Mouse (Mus musculus) granulocyte monocyte progenitor cell, adult 5-6 weeks (primary cell): ENCODE measurements around the gene Ngly1. TPM values are rescaled to one million over a fixed set of nuclear protein-coding genes. Genes with fewer than 3 reads are reported as not detected.

Experiments
- ATAC-seq: replicated peaks from 2 replicates; pipeline ENCODE4 v1.8.0; 2016; ENCODE audit warnings: mild to moderate bottlenecking, moderate TSS enrichment, inconsistent platforms; ENCODE audit not compliant: poor library complexity, severe bottlenecking
- total RNA-seq, 2 experiments: library from RNA; stranded (forward) in 1 of 2; stranded (reverse) in 1 of 2; fragments of 200-712, 200-1000 nt in 1 of 2; fragments of >200 nt in 1 of 2; fragmentation: Nextera tagmentation in 1 of 2; gene quantifications; 2 replicates each; pipeline ENCODE4 v1.2.3; 2014 to 2017

Gene Ngly1
- total RNA-seq, 2 experiments from 2014 or later: 18.0 to 26.1 TPM

DNA sequence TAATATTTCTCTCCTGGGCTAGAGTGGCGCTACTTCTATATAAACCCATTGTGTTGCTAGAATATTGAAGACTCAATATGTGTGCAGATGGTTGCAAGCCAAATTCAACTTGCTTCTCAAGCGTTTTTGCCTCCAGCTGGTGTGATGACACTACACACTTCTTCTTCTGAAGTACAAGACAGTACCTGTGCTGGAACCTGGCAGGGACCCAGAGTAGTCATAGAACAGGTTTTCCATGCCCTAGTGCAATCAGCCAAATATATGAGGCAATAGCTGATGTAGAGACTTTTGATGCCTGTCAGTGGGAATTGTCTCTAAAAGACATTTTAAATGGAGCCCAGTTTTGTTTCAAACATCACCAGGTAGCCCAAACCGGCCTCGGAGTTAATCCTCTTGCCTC lies 75.3 kb downstream of the Ngly1 start:
- ATAC-seq: no peak

DNA sequence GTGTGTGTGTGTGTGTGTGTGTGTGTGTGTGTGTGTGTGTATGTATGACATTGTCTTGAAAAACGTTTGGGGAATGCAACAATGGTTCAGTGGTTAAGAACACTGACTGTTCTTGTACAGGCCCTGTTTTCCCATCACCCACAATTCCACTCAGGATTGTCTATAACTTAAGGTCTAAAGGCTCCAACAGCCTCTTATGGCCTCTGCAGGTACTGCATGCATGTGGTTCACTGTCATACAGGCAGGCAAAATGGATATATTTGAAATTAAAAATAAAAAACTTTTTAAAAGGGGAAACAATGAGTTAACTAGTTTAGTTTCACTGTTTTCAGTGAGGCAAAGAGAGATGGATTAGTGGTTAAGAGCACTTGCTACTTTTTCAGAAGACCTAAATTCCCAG lies 76.1 kb downstream of the Ngly1 start:
- no peak for ATAC-seq

DNA sequence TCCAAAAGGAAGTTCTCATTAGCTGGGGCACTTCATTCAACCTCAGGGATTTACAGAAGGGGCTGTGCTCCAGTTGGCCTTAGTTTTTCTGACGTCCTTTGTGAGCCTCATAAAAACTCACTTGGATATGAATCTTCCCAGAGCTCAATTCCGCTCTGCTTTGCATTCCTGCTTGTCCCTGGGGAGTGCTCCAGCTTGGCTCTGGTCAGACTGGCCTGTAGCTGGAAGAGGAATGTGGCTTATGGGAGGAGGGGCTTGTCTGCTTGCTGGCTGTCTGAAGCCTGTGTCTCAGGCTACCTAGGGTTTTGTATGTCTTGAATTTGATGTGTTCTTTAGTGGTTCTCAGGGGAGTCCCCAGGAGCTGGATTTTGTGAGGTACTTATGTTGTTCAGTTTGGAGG lies 79.5 kb downstream of the Ngly1 start:
- no peak for ATAC-seq

DNA sequence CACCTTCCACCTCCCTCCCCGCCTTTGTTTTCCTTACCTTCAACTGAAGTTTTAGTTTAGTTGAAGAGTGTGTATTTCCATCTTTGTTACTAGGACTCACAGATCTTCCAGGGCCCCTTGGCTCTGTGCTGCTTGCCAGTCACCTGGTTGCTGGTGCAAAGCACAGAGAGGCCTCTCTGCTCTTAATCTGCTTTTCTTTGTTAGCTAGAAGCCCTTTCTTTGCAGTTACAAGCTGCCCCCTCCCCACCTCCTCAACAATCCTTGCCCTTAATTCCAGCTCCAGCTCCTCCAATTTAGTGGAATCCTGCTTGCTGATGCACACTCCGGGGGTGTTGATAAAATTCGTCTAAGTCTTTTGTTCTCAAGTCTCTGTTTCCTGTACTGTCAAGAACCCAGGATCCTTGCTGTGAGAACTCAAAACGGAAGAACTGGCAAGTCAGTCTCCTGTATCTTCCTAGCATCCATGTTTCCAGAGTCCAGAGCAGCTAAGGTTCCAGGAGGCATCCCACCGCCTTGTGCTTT lies 79.9 kb downstream of the Ngly1 start:
- no peak for ATAC-seq

DNA sequence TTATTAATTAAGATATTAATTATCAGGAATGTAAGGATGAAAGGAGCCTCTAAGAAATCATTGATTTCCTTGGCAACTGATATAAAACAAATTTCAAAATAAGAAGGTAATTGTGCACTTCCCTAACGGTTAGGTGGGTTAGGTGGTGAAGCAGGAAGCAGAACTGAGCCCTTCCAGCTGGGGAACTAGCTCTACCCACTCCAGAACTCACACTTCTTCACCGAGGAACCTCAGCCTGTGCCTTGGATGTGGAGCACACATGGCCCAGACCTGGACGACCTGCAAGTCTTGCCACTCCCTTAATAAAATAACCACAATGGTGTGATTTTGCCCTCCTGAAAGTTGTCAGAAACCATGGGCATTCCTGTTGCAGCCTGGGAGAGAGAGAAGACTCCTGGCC lies 80.7 kb downstream of the Ngly1 start:
- ATAC-seq: no peak

DNA sequence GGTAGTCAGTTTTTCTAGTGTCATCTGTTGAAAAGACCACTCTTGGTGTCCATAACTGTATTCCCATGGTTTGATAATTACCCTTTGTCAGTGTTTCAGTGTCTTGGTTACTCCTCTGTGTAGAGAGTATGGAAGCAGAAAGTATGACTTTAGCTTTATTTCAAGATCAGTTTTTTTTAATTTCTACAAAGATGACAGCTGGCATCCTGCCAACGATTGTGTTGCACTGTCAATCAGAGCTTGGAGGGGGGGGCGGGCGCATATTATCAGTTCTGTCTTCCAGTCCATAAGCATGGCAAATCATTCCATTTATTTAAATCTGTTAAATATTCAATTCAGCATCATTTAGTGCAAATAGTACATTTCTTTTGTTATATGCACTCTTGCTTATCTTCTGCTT lies 85.2 kb downstream of the Ngly1 start:
- no peak for ATAC-seq

DNA sequence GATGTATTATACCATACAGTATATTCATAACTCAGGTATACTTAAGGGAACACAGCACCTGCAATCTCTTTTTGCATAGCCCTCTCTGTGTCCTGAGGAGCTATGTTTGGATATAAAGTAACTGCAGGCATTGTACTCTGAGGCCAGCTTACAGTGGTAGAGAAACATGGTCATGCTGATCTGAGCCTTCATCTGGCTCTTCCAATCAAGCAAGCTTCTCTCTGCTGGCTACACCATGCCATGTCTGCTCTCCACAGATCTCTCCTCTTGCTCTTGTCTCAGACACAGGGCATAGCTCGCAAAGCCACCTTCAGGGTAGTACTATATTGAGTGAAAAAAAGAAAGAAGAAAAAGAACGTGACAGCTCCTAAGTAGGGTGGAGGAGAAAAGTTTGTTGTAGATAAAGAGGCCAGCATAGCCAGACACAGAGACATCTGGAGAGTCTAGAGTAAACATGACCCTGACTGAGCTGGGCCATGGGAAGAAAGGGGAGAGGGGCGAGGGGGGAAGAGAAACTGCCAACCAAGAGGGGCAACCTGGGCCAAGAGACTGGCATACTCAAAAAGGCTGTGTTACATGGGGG lies 86.8 kb downstream of the Ngly1 start:
- ATAC-seq: no peak

DNA sequence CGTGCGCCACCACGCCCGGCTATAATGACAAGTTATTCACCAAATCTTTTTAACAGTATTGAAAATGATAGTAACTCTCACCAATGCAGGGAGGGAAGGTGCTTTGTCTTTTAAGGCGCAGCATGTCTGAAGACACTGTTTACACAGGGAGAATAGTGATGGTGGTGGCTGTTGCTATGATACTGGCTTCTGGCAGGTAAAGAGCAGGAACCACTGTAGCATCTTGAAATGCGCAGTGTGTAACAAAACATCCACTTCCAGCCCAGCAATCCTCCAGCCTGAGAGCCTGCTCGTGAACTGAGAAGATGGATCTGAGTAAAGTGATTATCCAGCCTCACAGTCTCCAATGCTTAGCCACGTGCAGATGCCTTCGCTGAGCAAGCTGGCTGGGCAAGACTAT lies 98.4 kb downstream of the Ngly1 start:
- no peak for ATAC-seq

DNA sequence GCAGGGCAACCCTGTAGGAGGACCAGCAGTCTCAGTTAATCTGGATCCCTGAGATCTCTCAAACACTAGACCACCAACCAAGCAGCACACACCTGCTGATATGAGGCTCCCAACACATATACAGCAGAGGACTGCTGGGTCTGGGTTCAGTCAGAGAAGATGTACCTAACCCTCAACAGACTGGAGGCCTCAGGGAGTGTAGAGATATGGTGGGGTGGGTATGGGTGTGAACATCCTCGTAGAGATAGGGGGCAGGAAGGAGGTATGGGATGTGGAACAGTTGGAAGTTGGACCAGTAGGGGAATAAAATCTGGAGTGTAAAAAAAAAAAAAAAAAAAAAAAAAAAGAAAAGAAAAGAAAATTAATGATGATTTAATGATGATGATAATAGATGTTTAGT lies 110.6 kb downstream of the Ngly1 start:
- ATAC-seq: no peak

Other genes with a start within 250 kb of the Ngly1 start
- 19.2 and 24.4 TPM in 2 replicates for gene Oxsm, start 528 bp downstream of the Ngly1 start, total RNA-seq (2014; fragmentation: Nextera tagmentation)
- gene Oxsm, start 528 bp downstream of the Ngly1 start, total RNA-seq (2017): 11.2 and 14.4 TPM in 2 replicates
- gene Top2b, start 115.9 kb downstream of the Ngly1 start, total RNA-seq (2014; fragmentation: Nextera tagmentation): 84.8 and 111 TPM in 2 replicates
- 125 and 160 TPM in 2 replicates for gene Top2b, start 115.9 kb downstream of the Ngly1 start, total RNA-seq (2017)